Mouse (Mus musculus) forebrain, embryonic 11.5 days (tissue): ENCODE measurements around the gene Nfe2l1. TPM values are rescaled to one million over a fixed set of nuclear protein-coding genes. Genes with fewer than 3 reads are reported as not detected.
"Not testable (repeated sequence)": the region's sequence is repeated elsewhere in the genome, so short reads cannot be mapped to it uniquely, and the experiment has no call there.

Source experiments
- ATAC-seq: fragments of 200-750 bp; cut with Nextera tagmentation; replicated peaks from 2 replicates; pipeline ENCODE4 v1.8.0; 2017; ENCODE audit warnings: moderate TSS enrichment; ENCODE audit not compliant: low FRiP score
- DNase-seq: peaks from one replicate; pipeline ENCODE4 v3.0.0-alpha.2; 2017; ENCODE audit warnings: low spot score
- H3K27ac ChIP-seq: fragments of 300-500 bp; sonication (generic); 2 replicates; pipeline ENCODE4 v1.5.1; 2014; ENCODE audit warnings: low read depth, low read length
- H3K27me3 ChIP-seq: fragments of 300-500 bp; sonication (generic); 2 replicates; pipeline ENCODE4 v1.6.1; 2014; ENCODE audit warnings: mild to moderate bottlenecking, low read length, mixed read lengths; ENCODE audit not compliant: control insufficient read depth, insufficient read depth
- H3K36me3 ChIP-seq: fragments of 300-500 bp; sonication (generic); 2 replicates; pipeline ENCODE4 v1.6.1; 2014; ENCODE audit warnings: mild to moderate bottlenecking, low read length, moderate library complexity, mixed read lengths; ENCODE audit not compliant: control insufficient read depth, insufficient read depth
- H3K4me1 ChIP-seq: fragments of 300-500 bp; sonication (generic); replicated peaks from 2 replicates; pipeline ENCODE4 v1.6.1; 2014; ENCODE audit warnings: low read length, mixed read lengths; ENCODE audit not compliant: control insufficient read depth, insufficient read depth
- H3K4me2 ChIP-seq: fragments of 300-500 bp; sonication (generic); 2 replicates; pipeline ENCODE4 v1.6.1; 2014; ENCODE audit warnings: low read depth, mild to moderate bottlenecking, low read length, moderate library complexity, mixed read lengths; ENCODE audit not compliant: severe bottlenecking
- H3K4me3 ChIP-seq: fragments of 300-500 bp; sonication (generic); 2 replicates; pipeline ENCODE4 v1.5.1; 2014; ENCODE audit warnings: low read depth, low read length
- H3K9ac ChIP-seq: fragments of 300-500 bp; sonication (generic); 2 replicates; pipeline ENCODE4 v1.6.1; 2014; ENCODE audit warnings: low read length
- H3K9me3 ChIP-seq: fragments of 300-500 bp; sonication (generic); 2 replicates; pipeline ENCODE4 v1.6.1; 2016; ENCODE audit warnings: low read length, mixed read lengths; ENCODE audit not compliant: control insufficient read depth
- WGBS: fragments of 180-500 bp; shearing (Covaris S2); extraction: QIAGEN DNeasy Blood & Tissue Kit; methylation state at CpG from one replicate; pipeline ENCODE4 v1.1.7; 2014; 5-methylcytosine and 5-hydroxymethylcytosine counted together
- polyA plus RNA-seq: library from polyadenylated mRNA; unstranded; fragments of >200 nt; fragmentation: Nextera tagmentation; extraction: Ambion mirVana; gene quantifications from 2 replicates; pipeline ENCODE4 v1.2.1, GENCODE M21; 2014

Nfe2l1 gene
- polyA plus RNA-seq, 1 experiment from 2014 or later, result 42.9 TPM

- Histone ChIP-seq H3K4me2 (peak within 1 kb of the TSS; percentile 89), H3K4me1 (peaks cover 9% of the 10 kb centered on the region), H3K9me3 (no peaks in the 10 kb centered on the region), H3K36me3 (no peaks in the 10 kb centered on the region), H3K9ac (peak within 1 kb of the TSS; percentile 97), H3K27ac (peak within 1 kb of the TSS; percentile 94), H3K4me3 (peak within 1 kb of the TSS; percentile 93), H3K27me3 (no peaks in the 10 kb centered on the region)
- DNase-seq (peak; percentile 96), ATAC-seq (peak; percentile 97)
- WGBS, result 1% methylated on average over 93 of the region's 93 CpGs
These were observed 40.6 kb downstream of the Nfe2l1 start, which contains the start of gene Cbx1 for GRCm38 (mm10) chr11:96788871-96789795. Cbx1 (plus strand) TSS chr11:96789127.

GRCm38 (mm10) chr11:96786731-96787450 lies 42.9 kb downstream of the Nfe2l1 start:
- ATAC-seq, result no peak
- H3K4me1 ChIP-seq, result peaks cover 9% of the 10 kb centered on the region
- DNase-seq, result no peak
- H3K27me3 ChIP-seq, result no peaks in the 10 kb centered on the region
- H3K36me3 ChIP-seq, result no peaks in the 10 kb centered on the region
- no peak overlapping the region for H3K4me3 ChIP-seq
- H3K27ac ChIP-seq, result no peak overlapping the region
- no peaks in the 10 kb centered on the region for H3K9me3 ChIP-seq
- no peak overlapping the region for H3K4me2 ChIP-seq
- WGBS, result 35% methylated on average over 9 of the region's 9 CpGs
- H3K9ac ChIP-seq, result no peak overlapping the region

- H3K4me1 ChIP-seq, H3K36me3 ChIP-seq, H3K27me3 ChIP-seq, H3K9me3 ChIP-seq, H3K27ac ChIP-seq, H3K4me3 ChIP-seq, H3K4me2 ChIP-seq, ATAC-seq, H3K9ac ChIP-seq: not testable (repeated sequence)
- WGBS, result 20% methylated on average over 7 of the region's 7 CpGs
- DNase-seq, result peak; percentile 90
These were observed 44.9 kb downstream of the Nfe2l1 start for GRCm38 (mm10) chr11:96784847-96785246.

GRCm38 (mm10) chr11:96781425-96781824 lies 48.3 kb downstream of the Nfe2l1 start:
- Histone ChIP-seq H3K4me1 (peaks cover 2% of the 10 kb centered on the region; the same call in 1 of the 2 replicates), H3K4me2 (no peak overlapping the region), H3K36me3 (no peaks in the 10 kb centered on the region), H3K9me3 (no peaks in the 10 kb centered on the region), H3K4me3 (no peak overlapping the region), H3K27ac (no peak overlapping the region), H3K27me3 (no peaks in the 10 kb centered on the region), H3K9ac (no peak overlapping the region)
- WGBS, result 76% methylated on average over 2 of the region's 2 CpGs
- DNase-seq (no peak), ATAC-seq (no peak)

- Histone ChIP-seq H3K36me3 (no peaks in the 10 kb centered on the region), H3K4me2 (no peak overlapping the region), H3K27me3 (no peaks in the 10 kb centered on the region), H3K9me3 (no peaks in the 10 kb centered on the region), H3K4me1 (peaks cover 4% of the 10 kb centered on the region; the same call in 1 of the 2 replicates), H3K4me3 (no peak overlapping the region), H3K9ac (no peak overlapping the region), H3K27ac (no peak overlapping the region)
- ATAC-seq, result no peak
- DNase-seq, result no peak
- 80% methylated on average over 5 of the region's 5 CpGs for WGBS
These were observed 49.5 kb downstream of the Nfe2l1 start for GRCm38 (mm10) chr11:96780306-96780705.

- not testable (repeated sequence) for H3K36me3 ChIP-seq, DNase-seq, ATAC-seq, H3K4me1 ChIP-seq, H3K27me3 ChIP-seq, H3K9me3 ChIP-seq, H3K27ac ChIP-seq
- H3K9ac ChIP-seq, result peak overlapping the region; percentile 61; the same call in 1 of the 2 replicates
- H3K4me3 ChIP-seq, result peak overlapping the region; percentile 76
- 67% methylated on average over 10 of the region's 10 CpGs for WGBS
- peak overlapping the region; percentile 69 for H3K4me2 ChIP-seq
These were observed 51.6 kb downstream of the Nfe2l1 start for GRCm38 (mm10) chr11:96778061-96778627.

GRCm38 (mm10) chr11:96776968-96777962 lies 52.5 kb downstream of the Nfe2l1 start, which contains the start of gene Snx11:
Snx11 (minus strand) TSS chr11:96777559.
- Histone ChIP-seq H3K27ac (no peak within 1 kb of the TSS), H3K9ac (peak within 1 kb of the TSS; percentile 66), H3K4me2 (peak within 1 kb of the TSS; percentile 69), H3K4me3 (peak within 1 kb of the TSS; percentile 76), H3K36me3 (no peaks in the 10 kb centered on the region; the same call in 1 of the 2 replicates), H3K27me3 (no peaks in the 10 kb centered on the region), H3K4me1 (peaks cover 4% of the 10 kb centered on the region; the same call in 1 of the 2 replicates), H3K9me3 (no peaks in the 10 kb centered on the region)
- 2% methylated on average over 59 of the region's 59 CpGs for WGBS
- peak; percentile 99 for DNase-seq
- ATAC-seq, result peak; percentile 99
